Mouse (Mus musculus) stomach, embryonic 14.5 days (tissue): ENCODE results near the gene Oas1f. TPM values are rescaled to one million over a fixed set of nuclear protein-coding genes. Genes with fewer than 3 reads are reported as not detected.
"Not testable (repeated sequence)": the region's sequence is repeated elsewhere in the genome, so short reads cannot be mapped to it uniquely, and the experiment has no call there.

Experiments
- ATAC-seq: fragments of 200-750 bp; cut with Nextera tagmentation; 2 replicates; pipeline ENCODE4 v1.8.0; 2017; ENCODE audit warnings: low read depth, moderate TSS enrichment; ENCODE audit not compliant: insufficient number of reproducible peaks, insufficient read depth, low FRiP score
- H3K27ac ChIP-seq: fragments of 300-500 bp; sonication (generic); 2 replicates; pipeline ENCODE4 v1.5.1; 2014; ENCODE audit warnings: mild to moderate bottlenecking, low read length, moderate library complexity, mixed read lengths
- H3K27me3 ChIP-seq: fragments of 300-500 bp; sonication (generic); 2 replicates; pipeline ENCODE4 v1.6.1; 2014; ENCODE audit warnings: low read length, control low read depth, mixed read lengths; ENCODE audit not compliant: control insufficient read depth, insufficient read depth
- H3K36me3 ChIP-seq: fragments of 300-500 bp; sonication (generic); 2 replicates; pipeline ENCODE4 v1.6.1; 2014; ENCODE audit warnings: mild to moderate bottlenecking, control low read depth, low read length, moderate library complexity, mixed read lengths; ENCODE audit not compliant: control insufficient read depth, insufficient read depth
- H3K4me1 ChIP-seq: fragments of 300-500 bp; sonication (generic); 2 replicates; pipeline ENCODE4 v1.6.1; 2014; ENCODE audit warnings: low read length, control low read depth, mixed read lengths; ENCODE audit not compliant: control insufficient read depth, insufficient read depth
- H3K4me2 ChIP-seq: fragments of 300-500 bp; sonication (generic); replicated peaks from 2 replicates; pipeline ENCODE4 v1.6.1; 2014; ENCODE audit warnings: low read depth, low read length, control low read depth
- H3K4me3 ChIP-seq: fragments of 300-500 bp; sonication (generic); 2 replicates; pipeline ENCODE4 v1.5.1; 2014; ENCODE audit warnings: low read depth, low read length, control low read depth
- H3K9ac ChIP-seq: fragments of 300-500 bp; sonication (generic); replicated peaks from 2 replicates; pipeline ENCODE4 v1.6.1; 2014; ENCODE audit warnings: low read depth, mild to moderate bottlenecking, control low read depth, low read length, moderate library complexity, mixed read lengths
- H3K9me3 ChIP-seq: fragments of 300-500 bp; sonication (generic); 2 replicates; pipeline ENCODE4 v1.6.1; 2016; ENCODE audit warnings: low read depth, low read length, control low read depth; ENCODE audit not compliant: control insufficient read depth
- WGBS: fragments of 180-500 bp; shearing (Covaris S2); extraction: QIAGEN DNeasy Blood & Tissue Kit; methylation state at CpG from one replicate; pipeline ENCODE4 v1.1.7; 2014; 5-methylcytosine and 5-hydroxymethylcytosine counted together
- polyA plus RNA-seq: library from polyadenylated mRNA; unstranded; fragments of >200 nt; fragmentation: Nextera tagmentation; extraction: Ambion mirVana; gene quantifications from 2 replicates; pipeline ENCODE4 v1.2.1, GENCODE M21; 2014

Oas1f gene
- 0.35 TPM in 1 of 2 replicates, not detected in the other for polyA plus RNA-seq

DNA sequence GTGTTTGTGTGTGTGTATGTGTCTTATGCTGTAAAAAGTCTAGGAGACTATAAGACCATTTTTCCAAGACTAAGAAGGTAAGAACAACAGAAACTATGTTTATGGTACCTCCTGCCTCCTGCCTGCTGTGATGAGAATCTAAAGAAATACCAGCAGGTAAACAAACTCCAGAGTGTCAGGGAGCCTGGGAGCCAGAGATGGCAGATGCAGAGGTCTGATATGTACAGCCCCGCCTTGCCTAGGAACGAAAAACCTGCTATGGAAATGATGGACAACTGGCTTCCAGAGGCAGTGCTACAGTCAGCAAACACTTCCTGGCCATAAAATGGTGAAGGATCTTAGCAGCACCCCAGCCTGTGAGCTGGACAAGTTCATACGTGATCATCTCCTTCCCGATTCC is at the start of gene Oas1f:
Gene Oas1f, plus strand, starts transcription at position 301 of the 400 bp plus-strand sequence.
- WGBS, result 59% methylated on average over 4 of the region's 4 CpGs
- no peaks in the 10 kb centered on the region for H3K9me3 ChIP-seq
- H3K27me3 ChIP-seq, result no peaks in the 10 kb centered on the region
- no peak for ATAC-seq
- no peak within 1 kb of the TSS for H3K4me2 ChIP-seq
- no peaks in the 10 kb centered on the region for H3K4me1 ChIP-seq
- H3K9ac ChIP-seq, result no peak within 1 kb of the TSS
- H3K4me3 ChIP-seq, result no peak within 1 kb of the TSS
- H3K36me3 ChIP-seq, result no peaks in the 10 kb centered on the region
- no peak within 1 kb of the TSS for H3K27ac ChIP-seq

DNA sequence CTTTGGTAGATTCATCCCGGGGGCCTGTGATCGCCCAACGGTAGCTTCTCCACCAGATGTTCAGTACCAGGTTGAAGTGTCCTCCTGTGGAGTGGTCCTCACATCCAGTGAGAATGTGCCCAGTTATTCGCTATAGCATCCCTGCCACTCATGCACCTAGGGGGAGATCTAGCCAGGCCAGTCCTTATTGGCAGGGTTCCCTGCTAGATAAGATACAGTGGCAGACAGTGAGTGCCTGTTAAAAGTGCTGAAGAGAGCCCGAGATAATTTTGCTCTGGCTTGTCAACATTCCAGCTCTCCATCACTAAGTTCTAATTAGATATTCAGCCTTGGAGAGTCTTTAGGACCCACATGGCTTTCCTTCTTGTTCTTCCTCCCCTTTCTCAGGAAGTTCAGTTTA is 49.0 kb upstream of the Oas1f start:
- WGBS, result 73% methylated on average over 5 of the region's 5 CpGs
- H3K27me3 ChIP-seq, ATAC-seq, H3K4me2 ChIP-seq, H3K4me1 ChIP-seq, H3K27ac ChIP-seq, H3K36me3 ChIP-seq, H3K9me3 ChIP-seq, H3K9ac ChIP-seq, H3K4me3 ChIP-seq: not testable (repeated sequence)

DNA sequence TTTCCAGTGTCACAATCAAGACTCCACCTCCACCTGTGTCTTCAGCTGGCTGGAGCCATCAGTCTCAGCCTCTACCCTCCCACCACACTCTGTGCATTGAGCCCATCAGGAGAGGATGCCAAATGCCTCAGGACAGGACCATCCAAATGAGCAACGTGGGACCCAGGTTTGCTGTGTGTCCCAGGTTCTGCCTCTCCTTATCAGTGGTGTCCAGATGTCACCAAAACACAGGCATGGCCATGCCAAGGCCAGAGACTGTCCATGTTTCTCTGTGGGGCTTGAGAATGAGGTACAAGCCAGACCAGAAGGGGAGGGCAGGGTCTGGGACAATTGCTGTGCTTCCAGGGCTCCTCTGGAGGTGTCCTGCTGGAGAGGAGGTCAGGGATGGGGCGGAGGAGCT is 48.2 kb upstream of the Oas1f start:
- not testable (repeated sequence) for H3K27me3 ChIP-seq, H3K9ac ChIP-seq, H3K4me2 ChIP-seq, H3K4me1 ChIP-seq, H3K4me3 ChIP-seq, H3K27ac ChIP-seq, ATAC-seq, H3K9me3 ChIP-seq, H3K36me3 ChIP-seq
- WGBS, result 61% methylated on average over 2 of the region's 2 CpGs

DNA sequence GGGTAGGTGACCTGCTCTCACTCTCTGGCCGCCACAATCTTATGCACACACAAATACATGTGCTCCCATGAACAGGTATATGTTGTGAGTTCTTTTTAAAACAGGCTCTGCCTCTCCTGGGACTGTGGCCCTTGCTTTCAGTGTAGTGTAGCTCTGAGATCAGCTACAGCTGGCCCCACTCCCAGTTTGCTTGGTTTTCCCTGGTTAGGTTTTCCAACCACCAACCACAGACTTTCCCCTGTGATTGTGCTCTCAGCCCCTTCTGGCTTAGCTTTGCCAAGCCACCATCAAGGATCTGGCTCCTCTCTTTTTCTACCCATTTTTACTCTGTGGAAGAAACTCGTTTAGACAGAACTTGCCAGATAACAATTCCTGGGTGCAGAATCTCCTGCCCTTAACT is 43.6 kb upstream of the Oas1f start:
- Histone ChIP-seq H3K36me3 (no peaks in the 10 kb centered on the region), H3K4me1 (no peaks in the 10 kb centered on the region), H3K9ac (no peak overlapping the region), H3K4me3 (no peak overlapping the region), H3K27me3 (no peaks in the 10 kb centered on the region), H3K9me3 (no peaks in the 10 kb centered on the region), H3K4me2 (no peak overlapping the region), H3K27ac (no peak overlapping the region)
- no peak for ATAC-seq
- 61% methylated on average over 2 of the region's 2 CpGs for WGBS

DNA sequence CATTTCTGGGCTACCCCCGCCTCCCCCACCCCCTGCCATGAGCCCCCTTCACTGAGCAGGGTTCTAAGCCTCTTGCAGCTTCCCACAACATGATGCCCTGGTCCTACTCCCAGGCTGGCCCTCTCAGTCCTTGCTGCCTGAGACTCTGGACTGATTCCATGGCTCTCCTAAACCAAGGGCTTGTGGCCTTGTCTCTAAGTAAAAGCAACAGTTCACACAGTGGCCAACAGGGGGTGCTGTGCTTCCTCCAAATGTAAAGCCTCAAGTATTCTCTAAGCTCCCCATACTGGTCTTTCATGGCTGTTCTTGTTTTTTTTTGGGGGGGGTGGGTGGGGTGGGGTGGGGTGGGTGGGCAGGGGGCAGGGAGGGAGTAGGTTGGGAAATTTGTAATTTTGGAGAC is 40.7 kb upstream of the Oas1f start:
- Histone ChIP-seq H3K27ac (no peak overlapping the region), H3K4me2 (no peak overlapping the region), H3K4me3 (no peak overlapping the region), H3K27me3 (no peaks in the 10 kb centered on the region), H3K9me3 (no peaks in the 10 kb centered on the region), H3K9ac (no peak overlapping the region), H3K36me3 (no peaks in the 10 kb centered on the region), H3K4me1 (no peaks in the 10 kb centered on the region)
- no peak for ATAC-seq
- WGBS, result 94% methylated on average over 1 of the region's 1 CpGs

DNA sequence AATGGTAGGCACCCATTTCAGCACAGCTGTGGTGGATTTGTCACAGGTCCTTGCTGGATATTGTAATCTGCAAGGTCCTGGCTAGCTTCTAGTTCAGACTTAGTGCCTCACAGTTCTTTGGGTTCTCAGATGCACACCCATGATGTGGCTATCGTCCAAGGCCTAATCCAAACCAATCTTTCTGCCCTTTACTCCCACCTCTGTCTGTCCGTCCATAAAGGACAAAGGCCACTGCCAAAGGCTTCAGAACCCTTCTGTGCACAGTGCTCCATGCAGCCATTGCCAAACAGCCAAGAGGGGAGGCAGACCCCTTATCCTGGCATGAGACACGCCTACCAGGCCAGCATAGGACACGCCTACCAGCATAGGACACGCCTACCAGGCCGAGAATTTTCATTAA is 38.0 kb upstream of the Oas1f start:
- no peak overlapping the region for H3K27ac ChIP-seq
- ATAC-seq, result no peak
- H3K36me3 ChIP-seq, result no peaks in the 10 kb centered on the region
- 44% methylated on average over 6 of the region's 6 CpGs for WGBS
- no peaks in the 10 kb centered on the region for H3K27me3 ChIP-seq
- H3K4me1 ChIP-seq, result peaks cover 4% of the 10 kb centered on the region; the same call in 1 of the 2 replicates
- no peaks in the 10 kb centered on the region for H3K9me3 ChIP-seq
- H3K4me3 ChIP-seq, result no peak overlapping the region
- no peak overlapping the region for H3K9ac ChIP-seq
- no peak overlapping the region for H3K4me2 ChIP-seq

DNA sequence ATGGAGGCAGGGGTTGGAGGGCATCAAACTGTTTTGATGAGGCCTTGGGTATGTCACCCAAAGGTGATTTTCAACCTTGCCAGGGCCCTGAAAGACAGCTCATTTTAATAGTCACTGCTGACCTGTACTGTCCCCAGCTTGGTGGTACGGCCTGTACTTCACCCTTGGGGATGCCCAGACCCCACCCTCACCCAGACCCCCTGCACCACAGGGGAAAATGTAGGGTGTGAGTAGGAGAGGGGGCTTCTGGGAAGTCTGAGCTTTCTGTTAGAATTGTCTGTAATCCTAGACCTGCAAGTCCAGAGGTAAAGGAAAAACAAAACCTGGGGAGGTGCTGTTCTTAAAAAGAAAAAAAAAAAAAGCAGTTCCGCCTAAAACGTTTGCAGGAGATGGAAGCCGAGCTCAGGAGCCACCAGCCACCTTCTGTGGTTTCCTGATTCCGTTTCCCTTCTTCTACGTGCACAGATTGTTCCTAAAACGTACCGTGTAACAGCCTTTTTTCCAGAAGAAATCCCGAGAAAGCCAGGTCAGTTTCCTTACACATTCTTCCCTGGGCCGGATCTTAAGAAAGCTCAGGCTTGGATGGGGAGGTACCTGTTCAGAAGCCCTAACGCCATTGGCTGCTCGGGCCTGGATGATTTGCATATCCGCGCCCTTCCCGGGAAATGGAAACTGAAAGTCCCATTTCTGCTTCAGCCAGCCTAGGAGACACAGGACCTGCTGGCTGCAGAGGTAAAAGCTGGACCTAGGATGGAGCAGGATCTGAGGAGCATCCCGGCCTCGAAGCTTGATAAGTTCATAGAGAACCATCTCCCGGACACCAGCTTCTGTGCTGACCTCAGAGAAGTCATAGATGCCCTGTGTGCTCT is 35.0 kb upstream of the Oas1f start, which contains the start of gene Oas1c:
Gene Oas1c, minus strand, starts transcription at position 564 of the 869 bp plus-strand sequence.
- 5% methylated on average over 18 of the region's 18 CpGs for WGBS
- peak within 1 kb of the TSS; percentile 17; the same call in 1 of the 2 replicates for H3K27ac ChIP-seq
- peak; percentile 86 for ATAC-seq
- H3K4me3 ChIP-seq, result peak within 1 kb of the TSS; percentile 26
- H3K4me1 ChIP-seq, result peaks cover 4% of the 10 kb centered on the region; the same call in 1 of the 2 replicates
- H3K9me3 ChIP-seq, result no peaks in the 10 kb centered on the region
- peak within 1 kb of the TSS; percentile 48 for H3K4me2 ChIP-seq
- H3K27me3 ChIP-seq, result no peaks in the 10 kb centered on the region
- H3K9ac ChIP-seq, result no peak within 1 kb of the TSS; the same call in 1 of the 2 replicates
- no peaks in the 10 kb centered on the region for H3K36me3 ChIP-seq

DNA sequence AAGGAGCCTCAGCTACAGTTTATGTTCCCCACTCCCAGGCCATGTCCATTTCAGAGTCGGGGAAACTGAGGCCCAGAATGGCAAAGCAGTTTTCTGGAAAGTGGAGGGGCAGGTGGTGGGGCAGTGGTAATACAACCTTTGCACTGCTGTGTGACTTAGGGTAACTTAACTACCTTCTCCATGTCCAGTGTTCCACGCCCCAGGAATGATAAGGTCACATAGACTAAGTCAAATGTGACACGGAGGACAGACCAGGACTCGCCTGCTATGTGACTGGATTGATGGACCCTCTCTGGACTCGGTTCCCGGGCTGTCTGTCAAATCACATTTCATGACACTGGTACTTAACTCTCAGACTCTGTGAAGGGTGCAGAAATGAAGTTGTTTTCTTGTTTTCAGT is 34.1 kb upstream of the Oas1f start:
- 74% methylated on average over 6 of the region's 6 CpGs for WGBS
- no peaks in the 10 kb centered on the region for H3K36me3 ChIP-seq
- no peak overlapping the region for H3K27ac ChIP-seq
- no peak overlapping the region for H3K9ac ChIP-seq
- H3K4me3 ChIP-seq, result peak overlapping the region; percentile 26; the same call in 1 of the 2 replicates
- peak overlapping the region; percentile 48 for H3K4me2 ChIP-seq
- no peaks in the 10 kb centered on the region for H3K27me3 ChIP-seq
- no peak for ATAC-seq
- no peaks in the 10 kb centered on the region for H3K9me3 ChIP-seq
- H3K4me1 ChIP-seq, result peaks cover 4% of the 10 kb centered on the region; the same call in 1 of the 2 replicates
